Mouse (Mus musculus) frontal cortex, postnatal 25 days (tissue): Measurements from ENCODE around the gene Ccl4.

ENCODE experiments used
- DNase-seq, 2 experiments: peaks; one replicate each; pipeline ENCODE4 v3.0.0; 2022; ENCODE audit warnings: low spot score in 2 of 2

Ccl4 gene

DNA sequence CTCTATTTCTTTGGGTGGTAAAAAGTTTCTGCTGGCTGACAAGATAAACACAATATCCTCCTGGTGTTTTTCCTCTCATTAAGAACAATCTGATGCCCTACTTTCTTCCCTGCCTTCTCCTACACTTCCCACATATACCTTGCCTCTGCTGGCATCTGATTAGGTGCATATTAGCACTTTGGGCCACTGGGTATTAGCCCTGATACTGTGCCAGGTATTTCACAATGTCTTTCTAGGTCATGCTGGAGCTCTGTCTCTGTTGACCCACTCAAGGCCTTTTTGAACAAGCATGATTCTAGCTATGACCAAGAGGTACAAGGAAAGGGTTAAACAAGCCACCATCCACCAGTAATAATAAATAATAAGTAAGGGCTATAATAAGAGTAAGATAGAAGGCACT, 9.4 kb downstream of the Ccl4 start:
- no peak for DNase-seq

GRCm38 (mm10) chr11:83675665-83676064, 13.3 kb downstream of the Ccl4 start:
- DNase-seq: no peak

GRCm38 (mm10) chr11:83689918-83690317, 27.5 kb downstream of the Ccl4 start:
- no peak for DNase-seq

GRCm38 (mm10) chr11:83692008-83692407, 29.6 kb downstream of the Ccl4 start:
- no peak for DNase-seq

- DNase-seq: no peak
Observed at GRCm38 (mm10) chr11:83703705-83704104, 41.3 kb downstream of the Ccl4 start, which contains the start of gene Wfdc17. Wfdc17 (plus strand) TSS chr11:83703991.

DNA sequence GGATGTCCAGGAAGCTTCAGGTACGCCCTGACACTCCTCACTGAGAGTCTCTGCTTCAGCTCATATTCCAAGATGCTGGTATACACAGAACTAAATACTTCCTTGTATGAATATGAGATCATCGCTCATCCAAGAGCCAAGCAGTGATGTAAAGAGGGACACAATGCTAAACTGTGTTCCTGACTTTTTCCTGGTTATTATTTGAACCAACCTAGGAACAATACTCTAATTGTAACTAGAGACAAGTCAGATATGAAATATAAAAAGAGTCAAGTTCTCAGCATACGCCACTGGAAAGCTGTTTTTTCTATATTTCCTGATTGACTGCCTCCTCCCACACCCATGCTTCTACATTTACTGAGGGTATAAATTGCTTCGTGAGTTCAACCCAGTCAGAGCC, 46.3 kb downstream of the Ccl4 start, which contains the start of gene Wfdc18:
TSS of gene Wfdc18 (plus strand) at position 301 of the 400 bp plus-strand sequence.
- DNase-seq: no peak

GRCm38 (mm10) chr11:83709683-83710082, 47.3 kb downstream of the Ccl4 start:
- peak in 1 of 2 experiments; percentile 5 for DNase-seq

DNA sequence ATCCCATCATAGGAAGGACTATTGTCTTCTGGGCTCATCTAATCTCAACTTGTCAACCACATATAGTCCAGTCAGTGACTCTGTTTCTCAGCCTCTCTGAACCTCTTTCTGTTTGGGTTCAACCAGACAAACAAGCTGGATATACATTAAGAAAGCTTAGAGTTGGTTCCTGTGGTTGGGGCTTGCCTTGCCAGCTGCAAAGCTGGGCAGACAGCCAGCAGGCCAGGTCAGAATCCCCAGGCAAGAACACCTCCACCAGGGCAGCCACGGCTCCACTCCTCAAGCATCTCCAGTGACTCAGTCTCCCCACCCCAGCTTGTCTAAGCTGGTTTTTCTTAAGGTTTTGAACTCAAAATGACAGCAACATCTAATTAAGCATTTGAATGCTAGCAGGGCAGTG, 50.3 kb downstream of the Ccl4 start:
- DNase-seq: no peak

GRCm38 (mm10) chr11:83713925-83714324, 51.5 kb downstream of the Ccl4 start:
- DNase-seq: no peak
